Mouse (Mus musculus) liver (tissue): ENCODE measurements around the gene Unc5b.
"Not testable (repeated sequence)": the region's sequence is repeated elsewhere in the genome, so short reads cannot be mapped to it uniquely, and the experiment has no call there.

Experiments
- DNase-seq: peaks from one replicate; pipeline ENCODE4 v3.0.0-alpha.2; 2020; ENCODE audit warnings: mixed read lengths

Unc5b gene

GRCm38 (mm10) chr10:60831379-60831778, at the start of gene Unc5b:
Unc5b (minus strand) TSS chr10:60831581.
- peak; percentile 81 for DNase-seq

DNA sequence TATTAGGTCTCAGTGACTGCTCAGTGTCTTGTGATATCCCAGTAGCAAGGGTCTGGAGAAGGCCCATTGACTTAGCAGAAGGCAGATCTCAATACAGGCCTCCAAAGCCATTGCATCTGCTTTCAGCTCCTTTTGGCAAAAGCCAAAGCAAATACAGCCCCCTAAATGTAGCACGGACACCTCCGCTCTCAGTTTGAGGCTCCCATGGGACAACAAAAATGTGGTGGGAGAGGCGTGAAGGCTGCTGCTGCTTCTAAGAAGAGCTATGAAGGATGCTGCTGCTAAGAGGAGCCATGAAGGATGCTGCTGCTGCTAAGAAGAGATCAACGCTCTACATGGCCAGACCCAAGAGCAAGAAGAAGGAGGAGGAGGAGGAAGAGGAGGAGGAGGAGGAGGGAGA, 48.4 kb upstream of the Unc5b start:
- DNase-seq, result no peak

DNA sequence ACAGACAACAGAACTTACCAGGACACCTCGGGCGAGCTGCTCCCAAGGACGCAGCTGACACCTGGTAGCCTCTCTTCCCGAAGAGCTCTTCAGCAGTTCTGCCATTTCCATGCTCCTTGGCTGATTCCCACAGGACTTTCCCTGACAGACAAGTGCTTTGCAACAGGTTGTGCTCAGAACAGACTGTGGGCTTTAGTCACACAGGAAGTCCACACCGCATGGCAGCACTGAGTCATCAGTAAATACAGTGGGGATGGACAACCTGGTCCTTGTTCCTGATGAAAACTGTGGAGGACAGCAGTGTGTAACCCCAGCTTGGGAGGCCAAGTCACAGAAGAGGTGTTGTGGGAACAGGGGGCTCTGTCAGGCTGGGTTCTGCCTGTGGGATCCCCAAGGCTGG, 45.7 kb upstream of the Unc5b start:
- no peak for DNase-seq

DNA sequence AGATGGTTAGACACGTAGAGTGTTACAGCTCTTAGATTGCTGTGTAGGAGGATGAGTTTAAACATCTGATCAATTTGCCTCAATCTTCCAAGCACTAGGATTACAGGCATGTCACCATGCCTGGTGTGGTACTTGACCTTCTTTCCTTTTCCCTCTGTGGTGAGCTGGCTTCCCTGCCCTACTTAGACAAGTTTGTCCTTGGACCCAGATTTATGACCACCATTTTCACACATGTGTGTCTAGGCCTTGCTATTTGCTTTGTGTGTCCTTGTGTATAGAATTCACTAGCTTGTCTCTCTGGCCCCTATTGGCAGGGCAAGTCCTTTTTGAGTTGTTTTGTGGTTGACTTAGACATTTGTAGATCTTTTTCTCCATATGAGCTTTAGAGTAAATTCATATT, 43.6 kb upstream of the Unc5b start:
- no peak for DNase-seq

DNA sequence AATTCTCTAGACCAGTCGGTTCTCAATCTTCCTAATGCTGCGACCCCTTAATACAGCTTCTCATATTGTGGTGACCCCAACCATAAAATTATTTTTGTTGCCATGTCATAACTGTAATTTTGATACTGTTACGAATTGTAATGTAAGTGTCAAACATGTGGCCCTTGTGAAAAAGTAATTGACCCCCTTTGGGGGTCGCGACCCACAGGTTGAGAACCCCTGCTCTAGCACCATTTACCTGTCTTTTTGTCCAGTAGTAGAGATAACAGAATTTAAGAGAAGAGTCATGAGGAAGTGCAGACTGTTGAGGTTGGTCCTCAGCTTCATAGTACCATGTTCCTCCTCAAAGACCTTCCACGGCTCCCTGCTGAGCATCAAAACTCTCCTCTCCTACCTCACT, 31.9 kb upstream of the Unc5b start:
- no peak for DNase-seq

DNA sequence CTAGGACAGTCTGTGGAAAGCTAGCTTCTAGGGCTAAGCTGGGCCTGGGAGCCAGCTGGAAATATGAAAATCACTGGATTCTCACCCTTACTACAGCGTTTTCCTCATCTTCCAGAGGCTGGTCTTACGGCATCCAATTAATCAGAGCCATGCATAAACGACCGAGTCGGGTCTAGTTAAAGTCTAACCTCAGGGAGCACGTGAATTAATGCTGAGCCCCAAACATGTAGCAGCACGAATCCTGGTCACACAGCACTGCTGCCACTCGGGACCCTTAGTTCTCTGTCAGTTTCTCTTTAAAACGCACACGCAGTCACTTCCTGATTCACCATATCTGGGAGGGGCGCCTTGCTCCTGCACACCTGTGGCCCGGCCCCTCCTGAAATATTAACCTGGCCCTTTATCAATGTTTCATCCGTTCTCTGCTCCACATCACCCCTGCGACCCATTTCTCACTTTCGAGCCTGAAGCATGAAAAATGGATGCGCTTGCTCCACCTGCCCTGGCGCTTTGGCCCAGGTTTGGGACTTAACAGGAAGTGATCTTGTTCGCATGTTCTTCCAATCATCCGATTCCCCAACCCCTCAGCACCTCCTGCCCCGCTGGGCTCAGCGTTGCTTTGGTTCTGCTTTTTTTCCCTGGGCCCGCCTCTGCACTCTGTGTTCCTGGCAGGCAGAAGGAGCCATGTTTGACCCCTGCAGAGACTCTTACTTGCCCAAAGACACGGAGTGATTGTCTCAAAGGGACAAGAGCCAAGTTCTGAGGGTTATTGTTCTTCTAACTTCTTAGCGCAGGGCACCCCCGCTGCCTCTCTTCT, 31.3 kb upstream of the Unc5b start:
- no peak for DNase-seq

DNA sequence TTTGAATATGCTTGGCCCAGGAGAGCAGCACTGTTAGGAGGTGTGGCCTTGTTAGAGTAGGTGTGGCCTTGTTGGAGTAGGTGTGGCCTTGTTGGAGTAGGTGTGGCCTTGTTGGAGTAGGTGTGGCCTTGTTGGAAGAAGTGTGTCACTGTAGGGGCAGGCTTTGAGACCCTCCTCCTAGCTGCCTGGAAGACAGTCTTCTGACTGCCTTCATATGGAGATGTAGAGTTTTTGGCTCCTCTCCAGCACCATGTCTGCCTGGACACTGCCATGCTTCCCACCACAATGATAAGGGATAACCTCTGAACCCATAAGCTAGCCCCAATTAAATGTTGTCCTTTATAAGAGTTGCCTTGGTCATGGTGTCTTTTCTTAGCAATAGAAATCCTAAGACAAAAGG, 13.9 kb upstream of the Unc5b start:
- not testable (repeated sequence) for DNase-seq

GRCm38 (mm10) chr10:60838816-60839215, 7.4 kb upstream of the Unc5b start:
- no peak for DNase-seq

DNA sequence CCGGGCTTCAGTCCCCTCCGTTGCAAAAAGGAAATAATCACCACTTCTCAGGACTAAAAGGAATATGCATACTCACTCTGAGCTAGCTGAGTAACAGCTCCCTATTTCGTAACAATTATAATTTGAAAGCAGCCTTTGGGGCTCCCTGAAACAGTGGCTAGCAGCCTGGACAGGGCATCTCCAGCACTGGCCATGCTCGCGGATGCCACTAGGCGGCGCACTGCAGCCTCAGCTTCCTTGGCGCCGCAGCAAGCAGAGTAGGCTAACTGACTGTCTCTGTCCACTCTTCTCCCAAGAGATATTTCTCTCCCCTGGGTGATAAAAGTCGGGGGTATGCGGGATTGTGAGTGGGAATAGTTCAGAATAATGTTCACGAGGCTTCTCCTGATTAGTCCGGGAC, 3.6 kb upstream of the Unc5b start:
- peak; percentile 69 for DNase-seq

GRCm38 (mm10) chr10:60832664-60833173, 1.3 kb upstream of the Unc5b start:
- DNase-seq, result no peak

DNA sequence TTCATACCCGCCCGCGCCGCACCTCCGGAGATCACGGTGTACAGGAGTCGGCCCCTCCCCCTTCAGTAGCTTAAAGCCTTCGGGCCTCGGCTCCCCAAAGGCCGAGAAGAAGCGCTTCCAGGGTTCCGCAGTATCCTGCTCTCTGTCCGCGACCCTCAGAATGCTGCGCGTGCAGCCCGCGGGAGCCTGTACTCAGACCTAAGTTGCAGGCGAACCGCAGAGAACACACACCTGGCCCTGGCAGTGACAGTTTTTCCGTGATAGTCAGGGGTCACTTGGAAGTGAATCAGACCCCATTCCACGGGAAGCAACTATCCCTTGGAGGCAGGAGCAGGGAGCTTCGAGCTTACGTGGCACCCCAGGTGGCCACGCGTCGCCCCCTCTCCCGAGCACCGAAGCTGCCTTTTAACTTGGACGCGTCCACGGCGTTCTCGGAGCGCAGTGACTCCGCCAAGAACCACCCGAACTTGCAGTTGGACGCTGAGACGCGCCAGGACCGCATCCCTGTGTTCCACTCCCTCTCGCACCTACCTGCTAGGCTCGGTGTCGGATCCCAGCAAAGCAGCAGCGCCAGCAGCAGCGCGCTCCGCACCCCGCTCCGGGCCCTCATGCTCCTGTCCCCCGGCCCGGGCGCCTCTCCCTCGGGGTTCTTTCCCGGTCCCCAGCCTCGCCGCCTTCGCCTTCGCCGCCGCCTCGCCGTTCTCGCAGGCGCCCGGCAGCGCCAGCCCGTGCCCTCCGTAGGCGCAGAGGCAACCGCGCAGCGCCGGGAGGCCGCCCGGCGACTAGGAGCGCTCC, 628 bp downstream of the Unc5b start:
- no peak for DNase-seq

DNA sequence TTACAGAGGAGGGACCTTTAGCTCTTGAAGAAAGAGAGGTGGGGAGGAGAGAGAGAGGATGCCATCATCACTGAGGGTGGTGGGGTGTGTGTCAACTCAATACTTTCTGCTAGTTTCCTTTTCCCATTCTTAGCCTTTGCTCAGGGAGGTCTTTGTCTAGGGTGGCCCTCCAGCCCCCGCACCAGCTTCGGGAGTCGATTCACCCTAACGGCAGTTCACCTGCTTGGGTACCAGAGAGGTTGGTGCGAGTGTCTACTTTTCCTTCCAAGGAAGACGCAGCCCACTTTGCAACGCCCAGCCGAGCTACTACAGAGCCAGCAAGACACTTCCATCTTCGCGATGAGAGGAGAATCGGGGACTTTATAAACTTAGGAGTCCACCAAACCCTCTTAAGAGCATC, 1.4 kb downstream of the Unc5b start:
- no peak for DNase-seq

- no peak for DNase-seq
These were observed 2.3 kb downstream of the Unc5b start for GRCm38 (mm10) chr10:60829071-60829470.

DNA sequence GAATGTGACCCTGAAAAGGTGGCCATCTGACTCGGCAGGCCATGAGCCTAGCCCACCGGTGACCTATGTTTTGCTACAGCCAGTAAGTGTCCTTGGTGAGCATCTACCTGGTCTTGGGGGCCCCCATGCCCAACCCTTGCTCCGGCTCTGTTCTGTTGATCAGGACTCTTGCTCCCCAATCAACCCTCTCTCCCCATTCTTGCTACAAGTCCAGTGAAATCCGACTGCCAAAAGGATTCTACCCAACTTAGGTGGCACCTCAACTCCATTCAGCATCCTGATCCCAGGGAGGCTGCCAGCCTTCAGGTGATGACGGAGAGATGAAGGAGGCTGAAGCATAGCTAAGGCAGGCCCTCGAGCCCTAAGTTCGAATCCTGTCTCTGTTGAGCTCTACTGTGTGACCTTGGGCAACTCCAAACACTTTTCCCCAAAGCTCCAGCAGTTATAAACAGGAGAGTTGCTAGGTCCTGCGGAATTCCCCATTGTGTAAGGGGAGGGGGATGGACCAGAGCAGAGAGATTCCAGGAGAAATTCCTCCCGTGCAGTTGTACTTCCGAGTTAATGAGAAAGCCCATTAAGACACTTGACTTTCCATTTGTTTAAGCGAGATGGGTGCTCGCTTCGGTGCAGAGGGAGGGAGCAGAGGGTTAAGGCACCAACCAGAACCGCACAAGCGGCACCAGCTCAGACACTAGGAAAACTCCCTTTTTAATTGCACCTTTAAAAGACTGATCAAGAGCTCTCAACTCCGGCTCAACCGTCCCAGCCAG, 3.3 kb downstream of the Unc5b start:
- no peak for DNase-seq

GRCm38 (mm10) chr10:60827266-60827665, 4.1 kb downstream of the Unc5b start:
- no peak for DNase-seq

DNA sequence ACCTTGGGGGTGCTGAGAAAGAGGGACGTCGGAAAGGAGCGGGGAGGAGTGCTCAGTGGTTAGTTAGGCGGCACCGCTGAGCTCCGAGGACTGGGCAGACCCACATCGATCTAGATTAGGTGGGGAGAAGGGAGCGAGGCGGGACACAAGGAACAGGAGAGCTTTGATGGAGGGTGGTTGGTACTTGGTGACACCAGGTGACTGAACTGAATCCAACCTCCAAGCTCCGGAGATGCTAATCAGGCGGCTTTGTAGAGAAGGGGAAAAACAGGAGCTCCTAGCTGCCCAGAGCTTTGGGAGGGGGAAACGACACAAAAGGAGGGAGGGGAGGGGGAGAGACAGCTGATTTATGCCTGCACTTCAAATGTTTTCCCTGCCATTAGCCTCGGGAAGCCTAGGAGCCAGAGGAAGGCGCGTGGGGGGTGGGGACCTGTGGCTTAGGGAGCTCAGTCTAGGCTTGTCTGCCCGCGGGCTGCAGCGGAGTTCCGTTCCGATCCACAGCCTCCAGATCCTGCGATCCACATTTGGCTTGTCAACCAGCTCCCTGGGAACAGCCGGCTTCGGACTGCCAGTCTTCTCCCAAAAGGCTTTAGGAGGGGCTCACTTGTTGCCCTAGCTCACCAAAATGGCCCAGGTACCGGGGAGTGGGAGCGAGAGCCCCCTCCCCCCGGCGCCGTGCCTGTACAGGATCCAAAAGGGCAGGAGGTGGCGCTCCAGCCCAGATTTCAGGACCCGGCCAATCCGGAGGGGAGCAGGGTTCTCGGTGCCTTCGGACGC, 4.7 kb downstream of the Unc5b start:
- no peak for DNase-seq

GRCm38 (mm10) chr10:60825955-60826354, 5.4 kb downstream of the Unc5b start:
- DNase-seq, result no peak

GRCm38 (mm10) chr10:60823744-60824143, 7.6 kb downstream of the Unc5b start:
- no peak for DNase-seq

DNA sequence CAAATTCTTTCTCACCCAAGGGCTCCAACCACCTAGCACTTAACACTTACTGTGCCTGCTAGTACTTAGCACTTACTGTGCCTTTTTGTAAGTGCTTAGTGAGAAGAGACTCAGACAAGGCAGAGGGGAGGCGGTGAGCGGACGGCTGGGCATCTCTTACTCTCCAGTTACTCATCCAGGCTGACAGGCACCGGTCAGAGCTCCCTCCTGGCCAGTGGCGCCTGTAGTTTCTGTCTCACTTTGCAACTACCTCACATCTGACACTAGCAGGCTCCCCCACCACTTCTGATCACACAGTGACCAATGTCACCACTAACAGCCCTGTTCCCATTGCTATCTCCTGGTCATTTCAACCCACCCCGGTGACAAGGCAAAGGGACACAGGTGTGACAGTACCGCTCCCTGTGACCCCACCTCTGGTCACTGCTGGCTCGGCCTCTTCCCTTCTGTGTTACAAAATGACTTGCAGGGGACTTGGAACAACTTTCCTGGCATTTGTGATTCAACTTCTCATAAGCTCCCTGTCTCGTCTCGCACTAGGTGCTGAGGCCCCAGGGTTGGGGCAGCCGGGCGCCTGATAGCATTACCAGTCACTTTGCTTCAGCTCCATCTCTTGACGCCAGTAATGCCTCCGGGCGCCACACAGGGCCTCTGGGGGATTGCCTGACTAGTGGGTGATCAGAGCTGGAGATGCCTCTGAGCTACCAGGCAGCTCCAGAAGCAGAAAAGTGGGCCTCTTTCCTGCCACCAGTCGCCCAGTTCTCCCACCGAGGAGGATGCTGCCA, 8.5 kb downstream of the Unc5b start:
- no peak for DNase-seq

DNA sequence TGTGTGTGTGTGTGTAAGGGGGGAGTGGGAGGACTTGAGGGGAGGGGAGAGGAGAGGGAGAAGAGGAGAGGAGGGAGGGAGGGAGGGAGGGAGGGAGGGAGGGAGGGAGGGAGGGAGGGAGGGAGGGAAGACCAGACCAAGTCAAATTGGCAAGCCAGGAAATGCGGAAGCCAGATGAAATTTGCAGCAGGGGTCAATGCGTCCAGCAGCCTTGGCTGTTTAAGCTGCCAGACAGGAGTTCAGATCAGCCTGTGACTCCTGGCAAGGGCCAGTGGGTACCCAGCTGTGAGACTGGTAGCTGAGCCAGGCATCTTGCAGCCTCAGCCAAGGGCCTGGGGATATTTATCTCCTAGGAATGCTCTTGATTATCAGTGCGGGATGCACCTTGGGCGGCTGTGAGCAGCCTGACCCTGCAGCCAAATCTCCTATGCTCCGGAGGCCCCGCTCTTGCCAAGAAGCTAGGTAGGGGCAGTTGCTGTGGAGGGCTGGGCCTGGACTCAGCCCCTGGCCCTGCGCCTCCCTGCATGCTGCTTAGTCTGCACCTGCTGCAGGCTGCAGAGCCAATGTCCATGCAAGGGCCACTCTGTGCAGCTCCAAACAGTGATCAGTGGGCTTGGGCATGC, 9.5 kb downstream of the Unc5b start:
- DNase-seq, result no peak

DNA sequence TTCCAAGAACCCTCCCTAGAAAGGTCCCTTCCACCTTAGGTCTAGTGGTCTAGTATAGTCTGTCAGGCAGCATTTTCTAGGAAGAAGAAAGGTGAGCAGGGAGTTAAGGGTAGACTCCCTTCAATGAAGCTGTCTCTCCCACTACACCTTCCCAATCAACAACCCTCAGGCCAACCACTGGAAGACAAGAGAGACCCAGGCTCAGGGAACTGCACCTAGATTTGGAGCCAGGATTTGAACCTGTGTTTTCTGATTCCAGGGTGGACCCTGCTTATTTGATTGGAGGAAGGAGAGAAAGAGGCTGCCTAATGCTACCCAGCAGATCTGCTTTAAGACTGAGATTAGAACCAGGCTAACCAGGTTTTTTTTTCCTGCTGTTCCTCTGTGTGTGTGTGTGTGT, 10.1 kb downstream of the Unc5b start:
- no peak for DNase-seq
